Mouse (Mus musculus): ENCODE data around the gene Prrt1. TPM values are rescaled to one million over a fixed set of nuclear protein-coding genes. Genes with fewer than 3 reads are reported as not detected.
A peak's percentile ranks its signal among the peaks of the same experiment; 100 is the strongest.

Prrt1 gene
- polyA plus RNA-seq, 1 experiment from 2014 or later, result 0.17 TPM

DNA sequence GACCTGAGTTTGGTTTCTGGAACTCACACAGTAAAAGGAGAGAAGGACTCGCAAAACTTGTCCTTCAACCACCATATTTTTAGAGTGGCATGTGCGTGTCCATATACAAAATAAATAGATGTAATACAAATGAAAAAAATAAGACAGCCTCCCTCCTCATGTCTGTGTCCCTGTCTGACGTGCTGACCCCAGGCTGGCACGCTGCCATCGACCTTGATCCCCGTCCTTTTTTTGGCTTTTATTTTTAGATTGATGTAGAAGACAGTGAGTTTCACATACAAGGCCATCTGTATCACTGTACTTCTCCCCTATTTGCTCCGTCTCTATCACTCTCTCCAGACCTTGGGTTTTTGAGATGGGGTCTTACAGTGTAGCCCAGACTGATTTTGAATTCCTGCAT is 35.1 kb downstream of the Prrt1 start:
- Histone ChIP-seq H3K4me1 (ENCODE audit: control insufficient read depth, insufficient read depth, low read length) (no peaks in the 10 kb centered on the region; the same call in 1 of the 2 replicates), H3K9me3 (ENCODE audit: control insufficient read depth, low read length) (no peaks in the 10 kb centered on the region), H3K36me3 (ENCODE audit: control insufficient read depth, insufficient read depth, low read length) (no peaks in the 10 kb centered on the region), H3K27me3 (ENCODE audit: control insufficient read depth, insufficient read depth, low read length) (peaks cover 13% of the 10 kb centered on the region), H3K4me2 (ENCODE audit: low read depth, severe bottlenecking) (no peak overlapping the region), H3K9ac (ENCODE audit: low read length) (no peak overlapping the region), H3K27ac (replicated peaks; ENCODE audit: low read depth, low read length) (no peak overlapping the region), H3K4me3 (ENCODE audit: low read depth, low read length) (no peak overlapping the region)
- WGBS, result 85% methylated on average over 7 of the region's 7 CpGs
- ATAC-seq (ENCODE audit: insufficient number of reproducible peaks, low FRiP score, low TSS enrichment, low read depth) (no peak), DNase-seq (ENCODE audit: low spot score) (no peak)

- ATAC-seq (ENCODE audit: insufficient number of reproducible peaks, low FRiP score, low TSS enrichment, low read depth) (no peak), DNase-seq (ENCODE audit: low spot score) (no peak)
- Histone ChIP-seq H3K9ac (ENCODE audit: low read length) (peak within 1 kb of the TSS; percentile 35), H3K27me3 (ENCODE audit: control insufficient read depth, insufficient read depth, low read length) (peaks cover 48% of the 10 kb centered on the region), H3K4me1 (ENCODE audit: control insufficient read depth, insufficient read depth, low read length) (peaks cover 11% of the 10 kb centered on the region), H3K4me2 (ENCODE audit: low read depth, severe bottlenecking) (peak within 1 kb of the TSS; percentile 53), H3K9me3 (ENCODE audit: control insufficient read depth, low read length) (no peaks in the 10 kb centered on the region), H3K36me3 (ENCODE audit: control insufficient read depth, insufficient read depth, low read length) (no peaks in the 10 kb centered on the region), H3K27ac (replicated peaks; ENCODE audit: low read depth, low read length) (no peak within 1 kb of the TSS), H3K4me3 (ENCODE audit: low read depth, low read length) (peak within 1 kb of the TSS; percentile 29)
- WGBS, result 68% methylated on average over 7 of the region's 7 CpGs
Observed at GRCm38 (mm10) chr17:34670235-34670634, 40.9 kb downstream of the Prrt1 start, which contains the start of gene Tnxb. TSS of gene Tnxb (plus strand) at chr17:34670535.

- Histone ChIP-seq H3K27ac (replicated peaks; ENCODE audit: low read depth, low read length) (no peak overlapping the region), H3K4me2 (ENCODE audit: low read depth, severe bottlenecking) (peak overlapping the region; percentile 53), H3K4me1 (ENCODE audit: control insufficient read depth, insufficient read depth, low read length) (peaks cover 11% of the 10 kb centered on the region), H3K9me3 (ENCODE audit: control insufficient read depth, low read length) (no peaks in the 10 kb centered on the region), H3K27me3 (ENCODE audit: control insufficient read depth, insufficient read depth, low read length) (peaks cover 48% of the 10 kb centered on the region), H3K4me3 (ENCODE audit: low read depth, low read length) (peak overlapping the region; percentile 29), H3K9ac (ENCODE audit: low read length) (peak overlapping the region; percentile 35), H3K36me3 (ENCODE audit: control insufficient read depth, insufficient read depth, low read length) (no peaks in the 10 kb centered on the region)
- WGBS, result 10% methylated on average over 93 of the region's 93 CpGs
- no peak for ATAC-seq (ENCODE audit: insufficient number of reproducible peaks, low FRiP score, low TSS enrichment, low read depth)
- DNase-seq (ENCODE audit: low spot score), result peak; percentile 63
Observed at GRCm38 (mm10) chr17:34671151-34672066, 42.1 kb downstream of the Prrt1 start.

GRCm38 (mm10) chr17:34672246-34672792 is 43.0 kb downstream of the Prrt1 start:
- Histone ChIP-seq H3K4me2 (ENCODE audit: low read depth, severe bottlenecking) (peak overlapping the region; percentile 53), H3K27me3 (ENCODE audit: control insufficient read depth, insufficient read depth, low read length) (peaks cover 51% of the 10 kb centered on the region), H3K4me3 (ENCODE audit: low read depth, low read length) (peak overlapping the region; percentile 29; the same call in 1 of the 2 replicates), H3K9me3 (ENCODE audit: control insufficient read depth, low read length) (no peaks in the 10 kb centered on the region), H3K9ac (ENCODE audit: low read length) (no peak overlapping the region), H3K27ac (replicated peaks; ENCODE audit: low read depth, low read length) (no peak overlapping the region), H3K4me1 (ENCODE audit: control insufficient read depth, insufficient read depth, low read length) (peaks cover 11% of the 10 kb centered on the region), H3K36me3 (ENCODE audit: control insufficient read depth, insufficient read depth, low read length) (no peaks in the 10 kb centered on the region)
- DNase-seq (ENCODE audit: low spot score), result no peak
- 26% methylated on average over 48 of the region's 49 CpGs for WGBS
- no peak for ATAC-seq (ENCODE audit: insufficient number of reproducible peaks, low FRiP score, low TSS enrichment, low read depth)

DNA sequence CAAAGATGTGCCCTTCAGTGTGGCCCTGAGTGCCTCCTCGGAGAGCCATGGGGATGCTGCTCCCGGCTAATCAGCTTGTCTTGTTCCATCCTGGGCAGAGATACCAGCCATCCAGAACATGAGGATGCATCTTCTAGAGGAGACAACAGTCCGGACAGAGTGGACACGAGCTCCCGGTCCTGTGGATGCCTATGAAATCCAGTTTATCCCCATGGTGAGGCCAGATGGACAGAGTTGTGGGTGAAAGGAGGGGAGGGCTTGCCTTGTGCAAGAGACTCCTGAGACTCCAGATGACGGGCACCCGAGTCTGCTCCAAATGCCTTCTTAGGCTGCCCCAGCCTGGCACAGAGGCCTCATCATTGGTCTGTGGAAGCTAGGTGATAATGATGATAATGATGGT is 43.8 kb downstream of the Prrt1 start:
- H3K4me1 ChIP-seq (ENCODE audit: control insufficient read depth, insufficient read depth, low read length), result peaks cover 11% of the 10 kb centered on the region
- WGBS, result 91% methylated on average over 7 of the region's 7 CpGs
- no peak overlapping the region for H3K4me3 ChIP-seq (ENCODE audit: low read depth, low read length)
- H3K27ac ChIP-seq (replicated peaks; ENCODE audit: low read depth, low read length), result no peak overlapping the region
- H3K9me3 ChIP-seq (ENCODE audit: control insufficient read depth, low read length), result no peaks in the 10 kb centered on the region
- H3K9ac ChIP-seq (ENCODE audit: low read length), result no peak overlapping the region
- DNase-seq (ENCODE audit: low spot score) (no peak), ATAC-seq (ENCODE audit: insufficient number of reproducible peaks, low FRiP score, low TSS enrichment, low read depth) (no peak)
- H3K36me3 ChIP-seq (ENCODE audit: control insufficient read depth, insufficient read depth, low read length), result no peaks in the 10 kb centered on the region
- peaks cover 51% of the 10 kb centered on the region for H3K27me3 ChIP-seq (ENCODE audit: control insufficient read depth, insufficient read depth, low read length)
- no peak overlapping the region for H3K4me2 ChIP-seq (ENCODE audit: low read depth, severe bottlenecking)

DNA sequence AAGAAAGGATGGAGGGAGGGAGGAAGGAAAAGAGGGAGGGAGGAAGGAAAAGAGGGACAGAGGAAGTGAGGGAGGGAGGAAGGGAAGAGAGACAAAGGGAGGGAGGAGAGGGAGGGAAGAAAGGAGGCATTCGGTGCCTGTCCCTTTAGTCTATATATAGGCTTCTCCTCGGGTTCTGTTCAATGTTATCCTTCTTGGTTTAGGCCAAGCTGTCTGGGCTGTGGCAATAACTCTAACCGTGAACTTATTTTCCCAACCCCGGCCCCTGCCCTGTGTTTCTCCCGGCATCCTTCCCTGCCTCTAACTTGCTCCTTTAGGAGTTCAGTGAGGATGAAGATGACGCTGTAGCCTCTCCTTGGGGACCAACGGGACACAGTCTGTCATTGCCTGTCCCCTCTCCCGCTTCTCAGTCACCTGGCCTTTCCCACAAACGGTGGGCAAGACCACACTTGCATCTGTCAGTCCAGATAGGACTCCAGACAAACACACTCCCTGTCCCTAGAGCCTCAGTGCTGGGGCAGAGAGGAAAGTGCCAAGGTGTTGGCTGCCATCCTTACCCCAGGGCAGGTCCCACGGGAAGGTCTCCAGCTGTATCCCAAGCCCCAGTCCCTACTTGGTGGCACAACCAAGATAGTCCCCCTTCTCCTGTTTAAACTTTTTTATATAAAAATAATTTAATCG is 45.3 kb downstream of the Prrt1 start:
- Histone ChIP-seq H3K27me3 (ENCODE audit: control insufficient read depth, insufficient read depth, low read length) (peaks cover 50% of the 10 kb centered on the region), H3K9ac (ENCODE audit: low read length) (no peak overlapping the region), H3K4me1 (ENCODE audit: control insufficient read depth, insufficient read depth, low read length) (peaks cover 11% of the 10 kb centered on the region), H3K36me3 (ENCODE audit: control insufficient read depth, insufficient read depth, low read length) (no peaks in the 10 kb centered on the region), H3K27ac (replicated peaks; ENCODE audit: low read depth, low read length) (no peak overlapping the region), H3K4me2 (ENCODE audit: low read depth, severe bottlenecking) (no peak overlapping the region), H3K9me3 (ENCODE audit: control insufficient read depth, low read length) (no peaks in the 10 kb centered on the region), H3K4me3 (ENCODE audit: low read depth, low read length) (no peak overlapping the region)
- DNase-seq (ENCODE audit: low spot score), result no peak
- 73% methylated on average over 11 of the region's 11 CpGs for WGBS
- no peak for ATAC-seq (ENCODE audit: insufficient number of reproducible peaks, low FRiP score, low TSS enrichment, low read depth)

DNA sequence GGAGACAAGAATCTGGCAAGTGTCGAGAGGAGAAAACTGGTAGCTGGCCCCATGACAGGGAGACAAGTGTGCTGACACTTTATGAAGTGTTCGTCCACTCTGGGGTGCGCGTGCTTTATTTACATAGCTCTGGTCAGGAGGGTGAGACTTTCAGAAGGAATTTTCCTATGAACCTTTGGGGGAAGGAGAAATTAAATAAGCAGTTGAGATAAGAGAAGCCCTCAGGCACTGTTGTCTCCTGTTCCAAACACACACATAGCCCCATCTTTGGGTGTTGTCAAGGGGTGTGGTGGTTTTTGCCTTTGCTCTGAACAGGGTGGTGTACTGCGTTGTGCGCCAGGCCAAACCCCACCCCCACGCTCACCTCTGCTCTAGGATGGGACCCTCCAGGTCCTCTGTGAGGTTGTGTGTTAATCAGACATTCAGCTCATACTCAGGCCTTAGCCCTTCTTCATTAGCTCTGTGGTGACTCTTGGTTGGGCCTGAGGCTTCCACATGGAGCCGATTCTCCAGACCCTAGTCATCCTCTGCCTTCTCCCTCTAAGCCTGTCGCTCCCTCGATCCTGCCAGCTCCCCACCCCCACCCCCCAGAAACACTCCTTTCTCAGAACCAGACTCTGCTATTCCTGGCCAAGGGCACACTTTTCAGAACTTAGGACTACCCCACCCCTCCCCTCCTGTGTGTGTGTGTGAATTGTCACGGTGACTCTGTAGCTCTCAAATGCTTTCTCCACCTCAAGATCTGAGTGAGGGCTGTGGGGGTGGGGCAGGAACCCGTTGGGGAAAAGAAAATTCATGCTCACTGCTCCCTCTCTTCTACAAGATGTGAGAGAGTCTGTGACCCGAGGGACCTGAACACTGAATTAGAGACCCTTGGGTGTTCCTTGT is 46.1 kb downstream of the Prrt1 start:
- DNase-seq (ENCODE audit: low spot score) (no peak), ATAC-seq (ENCODE audit: insufficient number of reproducible peaks, low FRiP score, low TSS enrichment, low read depth) (no peak)
- no peak overlapping the region for H3K27ac ChIP-seq (replicated peaks; ENCODE audit: low read depth, low read length)
- H3K36me3 ChIP-seq (ENCODE audit: control insufficient read depth, insufficient read depth, low read length), result no peaks in the 10 kb centered on the region
- H3K4me3 ChIP-seq (ENCODE audit: low read depth, low read length), result no peak overlapping the region
- peaks cover 11% of the 10 kb centered on the region for H3K4me1 ChIP-seq (ENCODE audit: control insufficient read depth, insufficient read depth, low read length)
- no peak overlapping the region for H3K9ac ChIP-seq (ENCODE audit: low read length)
- H3K9me3 ChIP-seq (ENCODE audit: control insufficient read depth, low read length), result no peaks in the 10 kb centered on the region
- 75% methylated on average over 13 of the region's 13 CpGs for WGBS
- no peak overlapping the region for H3K4me2 ChIP-seq (ENCODE audit: low read depth, severe bottlenecking)
- peaks cover 45% of the 10 kb centered on the region for H3K27me3 ChIP-seq (ENCODE audit: control insufficient read depth, insufficient read depth, low read length)

DNA sequence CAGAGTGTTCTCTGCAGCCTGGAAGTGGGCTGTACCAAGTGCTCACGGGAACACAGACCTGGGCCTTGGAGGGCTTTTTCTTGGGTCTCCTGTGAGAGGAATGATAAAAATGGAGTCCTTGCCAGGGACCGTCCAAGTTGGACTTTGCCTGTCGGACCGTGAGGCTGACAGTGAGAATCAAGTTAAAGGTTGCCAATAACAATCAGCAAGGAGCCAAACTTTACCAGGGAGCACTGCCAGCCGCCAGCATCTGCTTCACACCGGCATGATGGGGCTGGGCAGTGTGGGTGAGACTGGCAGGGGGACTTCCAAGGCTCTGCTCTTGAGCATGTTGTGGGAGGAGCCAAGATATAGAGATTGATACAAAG is 46.7 kb downstream of the Prrt1 start:
- no peak for ATAC-seq (ENCODE audit: insufficient number of reproducible peaks, low FRiP score, low TSS enrichment, low read depth)
- no peaks in the 10 kb centered on the region for H3K36me3 ChIP-seq (ENCODE audit: control insufficient read depth, insufficient read depth, low read length)
- H3K27ac ChIP-seq (replicated peaks; ENCODE audit: low read depth, low read length), result no peak overlapping the region
- no peak overlapping the region for H3K9ac ChIP-seq (ENCODE audit: low read length)
- H3K4me2 ChIP-seq (ENCODE audit: low read depth, severe bottlenecking), result no peak overlapping the region
- H3K4me3 ChIP-seq (ENCODE audit: low read depth, low read length), result no peak overlapping the region
- 74% methylated on average over 6 of the region's 6 CpGs for WGBS
- peaks cover 38% of the 10 kb centered on the region for H3K27me3 ChIP-seq (ENCODE audit: control insufficient read depth, insufficient read depth, low read length)
- H3K9me3 ChIP-seq (ENCODE audit: control insufficient read depth, low read length), result no peaks in the 10 kb centered on the region
- peaks cover 11% of the 10 kb centered on the region for H3K4me1 ChIP-seq (ENCODE audit: control insufficient read depth, insufficient read depth, low read length)
- DNase-seq (ENCODE audit: low spot score), result no peak
